ENCODE assay signal across 24 mouse cellular contexts in genomic region chr17:84358951-84359644, GRCm38 (mm10).
A peak's percentile ranks its signal among the peaks of the same experiment; 100 is the strongest.
DNase-seq lines count a peak whose midpoint lies in the region; ATAC-seq and TF ChIP-seq lines count a peak whose summit lies in the region.
"Had no signal": no experiment of that assay in that cellular context is flagged by ENCODE, and none has a peak within 500 bp of the region (broad histone marks: within the 10 kb centered on the region; RNA-seq: fewer than 3 reads in every experiment).

No protein-coding gene starts in this region.

- WGBS in lung, postnatal 0 days: 80% methylated on average over 10 of the region's 10 CpGs
- WGBS in lung, adult 2 months: 91% methylated on average over 10 of the region's 10 CpGs
- WGBS in stomach, postnatal 0 days: 93% methylated on average over 10 of the region's 10 CpGs

- no peak for TF ChIP-seq POLR2A in lung, adult 2 months (IDR thresholded peaks at IDR 0.05; ENCODE audit: borderline replicate concordance, extremely low read depth, low read depth, low read length)

- peak; percentile 62 for TF ChIP-seq CTCF in layer of hippocampus, adult 2 months (conservative IDR thresholded peaks at IDR 0.05)
- TF ChIP-seq CTCF in lung, postnatal 0 days (IDR thresholded peaks at IDR 0.05): peak; percentile 13; the same call in 1 of the 2 replicates
- no peak for TF ChIP-seq CTCF in lung, adult 2 months (IDR thresholded peaks at IDR 0.05; ENCODE audit: insufficient read depth, low read length)
- 0 out of 2 replicates have a peak, but pooled peaks have one; percentile 19 for TF ChIP-seq CTCF in stomach, postnatal 0 days (IDR thresholded peaks at IDR 0.05; ENCODE audit: low read depth)

- no peak overlapping the region for H3K4me3 ChIP-seq in layer of hippocampus, adult 2 months
- no peak overlapping the region for H3K4me3 ChIP-seq in lung, postnatal 0 days (ENCODE audit: low read depth, low read length)
- no peak overlapping the region for H3K4me3 ChIP-seq in lung, adult 2 months (replicated peaks; ENCODE audit: extremely low read depth, low read depth, low read length)
- no peak overlapping the region for H3K4me3 ChIP-seq in stomach, postnatal 0 days (ENCODE audit: low read depth, low read length)
- H3K4me3 ChIP-seq: forebrain, embryonic 13.5 days; hindbrain, embryonic 13.5 days; limb, embryonic 12.5 days; lung, embryonic 15.5 days had no signal

- H3K27me3 ChIP-seq in lung, postnatal 0 days (replicated peaks; ENCODE audit: insufficient read depth, low read length): no peaks in the 10 kb centered on the region
- H3K27me3 ChIP-seq in stomach, postnatal 0 days (ENCODE audit: control insufficient read depth, insufficient read depth, low read length): no peaks in the 10 kb centered on the region
- H3K27me3 ChIP-seq: forebrain, embryonic 13.5 days; hindbrain, embryonic 13.5 days; limb, embryonic 12.5 days; lung, embryonic 15.5 days had no signal

- DNase-seq in heart, adult 11 months: peak; percentile 78
- no peak for DNase-seq in heart, adult 18-20 months
- DNase-seq in layer of hippocampus, adult 2 months (ENCODE audit: low spot score in 2 of 2): no peak
- no peak for DNase-seq in layer of hippocampus, adult 18-20 months (ENCODE audit: low spot score in 2 of 2)
- no peak for DNase-seq in lung, postnatal 0 days (ENCODE audit: low spot score)
- DNase-seq in lung, adult 2 months: no peak
- DNase-seq in stomach, postnatal 0 days (ENCODE audit: low spot score): no peak
- DNase-seq: cerebellum, adult 11 months; cerebellum, adult 9-10 months; cerebellum, postnatal 36 days; heart, postnatal 36 days; kidney, adult 2 months; kidney, postnatal 4 days; layer of hippocampus, adult 9-11 months; lung, postnatal 4 days; right cerebral cortex, postnatal 25 days; thymus, adult 18-20 months; thymus, postnatal 36 days had no signal

- no peak overlapping the region for H3K27ac ChIP-seq in layer of hippocampus, adult 2 months
- no peak overlapping the region for H3K27ac ChIP-seq in lung, postnatal 0 days (ENCODE audit: low read length)
- H3K27ac ChIP-seq in stomach, postnatal 0 days (replicated peaks): no peak overlapping the region
- H3K27ac ChIP-seq: forebrain, embryonic 13.5 days; hindbrain, embryonic 13.5 days had no signal

- no peak overlapping the region for H3K4me2 ChIP-seq in lung, postnatal 0 days (replicated peaks; ENCODE audit: low read depth, low read length)
- H3K4me2 ChIP-seq in stomach, postnatal 0 days (replicated peaks; ENCODE audit: low read depth): no peak overlapping the region
- H3K4me2 ChIP-seq: forebrain, embryonic 13.5 days; heart, embryonic 11.5 days; hindbrain, embryonic 13.5 days; limb, embryonic 12.5 days; lung, embryonic 15.5 days had no signal

- H3K4me1 ChIP-seq in lung, postnatal 0 days (ENCODE audit: insufficient read depth, low read depth, low read length): peaks cover 13% of the 10 kb centered on the region; the same call in 1 of the 2 replicates
- H3K4me1 ChIP-seq in lung, adult 2 months (ENCODE audit: control insufficient read depth, insufficient read depth, low read length): peaks cover 3% of the 10 kb centered on the region
- 0 out of 2 replicates have a peak, but pooled peaks cover 7% of the 10 kb centered on the region for H3K4me1 ChIP-seq in stomach, postnatal 0 days (replicated peaks; ENCODE audit: control insufficient read depth, insufficient read depth)

- no peaks in the 10 kb centered on the region for H3K9me3 ChIP-seq in lung, postnatal 0 days (ENCODE audit: low read length)
- no peaks in the 10 kb centered on the region for H3K9me3 ChIP-seq in stomach, postnatal 0 days (ENCODE audit: control insufficient read depth, low read length)
- H3K9me3 ChIP-seq: forebrain, embryonic 13.5 days; hindbrain, embryonic 13.5 days; limb, embryonic 12.5 days; lung, embryonic 15.5 days had no signal

- H3K36me3 ChIP-seq in lung, postnatal 0 days (ENCODE audit: insufficient read depth, low read length): no peaks in the 10 kb centered on the region
- H3K36me3 ChIP-seq in stomach, postnatal 0 days (ENCODE audit: control insufficient read depth, insufficient read depth, low read length): no peaks in the 10 kb centered on the region; the same call in 1 of the 2 replicates
- H3K36me3 ChIP-seq: hindbrain, embryonic 13.5 days had no signal

- H3K9ac ChIP-seq in lung, postnatal 0 days (replicated peaks; ENCODE audit: low read depth): no peak overlapping the region
- H3K9ac ChIP-seq in stomach, postnatal 0 days (ENCODE audit: low read length): no peak overlapping the region
- H3K9ac ChIP-seq: forebrain, embryonic 13.5 days; hindbrain, embryonic 13.5 days; limb, embryonic 12.5 days; lung, embryonic 15.5 days had no signal

- no peak for TF ChIP-seq EP300 in lung, postnatal 0 days (IDR thresholded peaks at IDR 0.05)
- TF ChIP-seq EP300 in stomach, postnatal 0 days (optimal IDR thresholded peaks at IDR 0.05): no peak

- no peak for ATAC-seq in lung, postnatal 0 days
- ATAC-seq in stomach, postnatal 0 days (ENCODE audit: low FRiP score, low TSS enrichment): no peak
- ATAC-seq: forebrain, embryonic 13.5 days; midbrain, embryonic 16.5 days had no signal
